Mouse (Mus musculus) embryo, embryonic 10.5 days (tissue): ENCODE measurements around the gene Pcnx.

Experiments
- DNase-seq: peaks from one replicate; pipeline ENCODE4 v3.0.0-alpha.2; 2015; ENCODE audit warnings: low spot score

Pcnx gene

GRCm38 (mm10) chr12:81859351-81860307 lies at the start of gene Pcnx:
Pcnx (plus strand) TSS chr12:81860023.
- DNase-seq = peak; percentile 89

- DNase-seq = no peak
These were observed 49.4 kb upstream of the Pcnx start for GRCm38 (mm10) chr12:81810417-81810816.

GRCm38 (mm10) chr12:81814742-81815141 lies 45.1 kb upstream of the Pcnx start:
- DNase-seq = no peak

- DNase-seq = peak; percentile 74
These were observed 43.3 kb upstream of the Pcnx start for GRCm38 (mm10) chr12:81816330-81817125.

- DNase-seq = peak; percentile 66
These were observed 42.7 kb upstream of the Pcnx start for GRCm38 (mm10) chr12:81817126-81817505.

GRCm38 (mm10) chr12:81820700-81821099 lies 39.1 kb upstream of the Pcnx start:
- no peak for DNase-seq

- no peak for DNase-seq
These were observed 37.6 kb upstream of the Pcnx start for GRCm38 (mm10) chr12:81822176-81822575.

GRCm38 (mm10) chr12:81822778-81823480 lies 36.9 kb upstream of the Pcnx start:
- no peak for DNase-seq

- no peak for DNase-seq
These were observed 31.5 kb upstream of the Pcnx start for GRCm38 (mm10) chr12:81828355-81828754.

- DNase-seq = no peak
These were observed 27.6 kb upstream of the Pcnx start for GRCm38 (mm10) chr12:81832039-81832738.

GRCm38 (mm10) chr12:81833094-81833493 lies 26.7 kb upstream of the Pcnx start:
- no peak for DNase-seq

GRCm38 (mm10) chr12:81836162-81836561 lies 23.7 kb upstream of the Pcnx start:
- no peak for DNase-seq

GRCm38 (mm10) chr12:81837463-81837862 lies 22.4 kb upstream of the Pcnx start:
- no peak for DNase-seq

- no peak for DNase-seq
These were observed 20.2 kb upstream of the Pcnx start for GRCm38 (mm10) chr12:81839663-81840062.

GRCm38 (mm10) chr12:81841046-81841445 lies 18.8 kb upstream of the Pcnx start:
- DNase-seq = no peak

- no peak for DNase-seq
These were observed 16.3 kb upstream of the Pcnx start for GRCm38 (mm10) chr12:81843501-81843900.

- DNase-seq = no peak
These were observed 15.3 kb upstream of the Pcnx start for GRCm38 (mm10) chr12:81844572-81844971.

GRCm38 (mm10) chr12:81844981-81845380 lies 14.8 kb upstream of the Pcnx start:
- DNase-seq = peak; percentile 56

GRCm38 (mm10) chr12:81849629-81850028 lies 10.2 kb upstream of the Pcnx start:
- DNase-seq = no peak

GRCm38 (mm10) chr12:81852551-81852950 lies 7.3 kb upstream of the Pcnx start:
- no peak for DNase-seq

- no peak for DNase-seq
These were observed 6.8 kb upstream of the Pcnx start for GRCm38 (mm10) chr12:81852977-81853376.

- DNase-seq = no peak
These were observed 6.3 kb upstream of the Pcnx start for GRCm38 (mm10) chr12:81853543-81853942.
